Mouse (Mus musculus) skeletal muscle tissue, postnatal 0 days (tissue): Measurements from ENCODE around the gene Zdhhc7. TPM values are rescaled to one million over a fixed set of nuclear protein-coding genes. Genes with fewer than 3 reads are reported as not detected.

ENCODE experiments used
- polyA plus RNA-seq: library from polyadenylated mRNA; unstranded; fragments of >200 nt; fragmentation: Nextera tagmentation; extraction: Ambion mirVana; gene quantifications from 2 replicates; pipeline ENCODE4 v1.2.1, GENCODE M21; 2015

The Zdhhc7 gene
- 26.8 and 28.5 TPM in 2 replicates for polyA plus RNA-seq

DNA sequence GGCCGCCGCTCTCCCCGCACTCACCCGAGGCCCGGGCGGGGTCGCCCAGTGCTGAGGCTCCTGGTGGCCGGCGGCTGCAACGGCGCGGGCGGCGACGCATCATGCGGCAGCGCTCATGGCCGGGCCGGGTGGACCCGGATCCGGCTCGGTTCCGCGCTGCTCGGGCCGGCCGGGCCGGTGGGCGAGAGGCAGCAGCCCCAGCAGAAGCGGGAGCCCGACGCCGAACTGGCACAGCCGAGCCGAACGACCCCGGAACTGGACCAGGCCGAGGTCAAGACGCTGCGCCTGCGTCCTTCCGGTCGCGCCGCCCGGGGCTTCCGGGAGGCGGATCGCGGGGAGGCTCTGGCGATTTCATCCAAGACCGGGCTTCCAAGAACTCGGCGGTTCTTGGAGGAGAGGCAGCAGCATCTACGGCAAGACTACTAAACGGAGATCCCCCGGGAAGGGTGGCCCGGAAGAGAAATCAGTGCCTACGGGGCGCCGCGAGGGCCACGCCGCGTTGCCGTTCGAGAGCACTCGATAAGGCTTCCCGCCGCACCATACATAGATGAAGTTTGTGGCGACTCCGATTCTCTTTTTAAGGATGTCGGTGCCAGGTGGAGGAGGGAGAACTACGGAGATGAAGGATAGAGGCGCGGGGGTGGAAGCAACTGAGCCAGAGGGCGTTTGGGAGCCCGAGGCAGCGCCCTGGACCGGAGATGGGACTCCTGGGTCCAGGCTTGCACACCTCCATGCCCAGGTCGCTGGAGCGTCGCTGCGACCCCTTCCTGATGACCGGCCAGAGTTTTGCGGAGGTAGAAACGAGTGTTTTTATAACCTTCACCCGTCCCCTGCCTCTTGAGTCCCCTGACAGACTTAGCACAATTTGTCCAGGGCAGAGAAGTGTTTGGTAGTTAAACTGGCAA lies at the start of gene Zdhhc7:
Zdhhc7 (minus strand) TSS at position 415 of the 905 bp plus-strand sequence.

DNA sequence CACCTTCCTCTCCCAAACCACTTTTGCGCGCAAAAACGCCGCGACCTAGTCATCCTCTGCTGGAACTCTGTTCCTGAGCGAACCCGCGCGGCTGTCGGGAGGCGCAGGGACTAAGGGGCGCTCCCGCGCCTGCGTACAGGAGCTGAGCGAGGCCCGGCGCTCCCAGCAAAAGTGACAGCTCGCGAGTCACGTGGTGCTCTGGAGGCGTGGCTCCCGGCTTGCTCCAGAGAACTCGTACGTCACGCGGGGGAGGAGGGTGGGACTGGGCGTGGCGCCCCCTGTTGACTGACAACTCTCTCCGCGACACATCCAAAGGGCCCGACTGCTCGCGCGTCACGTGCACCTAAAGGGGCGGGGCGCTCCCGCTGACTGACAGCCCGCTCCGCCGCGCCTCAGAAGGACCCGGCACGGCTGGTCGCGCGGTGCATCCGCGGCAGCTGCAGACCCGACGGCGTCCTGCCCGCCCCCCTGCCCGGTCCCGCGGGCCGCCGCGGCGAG lies 12.5 kb upstream of the Zdhhc7 start, which contains the start of gene 6430548M08Rik:
6430548M08Rik (plus strand) TSS at position 395 of the 498 bp plus-strand sequence.

Other genes starting within 250 kb of the Zdhhc7 start
- 4.3 and 4.4 TPM in 2 replicates for gene Klhl36, start 239.2 kb downstream of the Zdhhc7 start, polyA plus RNA-seq
- gene Usp10, start 191.1 kb downstream of the Zdhhc7 start, polyA plus RNA-seq: 34.7 and 35.7 TPM in 2 replicates
- not detected in 2 replicates for gene Gm20388, start 190.6 kb downstream of the Zdhhc7 start, polyA plus RNA-seq
- 1.7 and 1.9 TPM in 2 replicates for gene Crispld2, start 109.0 kb downstream of the Zdhhc7 start, polyA plus RNA-seq
- gene 6430548M08Rik, start 12.7 kb upstream of the Zdhhc7 start, polyA plus RNA-seq: 5.7 and 6.8 TPM in 2 replicates
- 0.15 TPM in 1 of 2 replicates, not detected in the other for gene Fam92b, start 76.0 kb upstream of the Zdhhc7 start, polyA plus RNA-seq
- 4.0 and 5.0 TPM in 2 replicates for gene Gse1, start 127.0 kb upstream of the Zdhhc7 start, polyA plus RNA-seq